Mouse (Mus musculus): ENCODE results near the gene Tom1.

DNA sequence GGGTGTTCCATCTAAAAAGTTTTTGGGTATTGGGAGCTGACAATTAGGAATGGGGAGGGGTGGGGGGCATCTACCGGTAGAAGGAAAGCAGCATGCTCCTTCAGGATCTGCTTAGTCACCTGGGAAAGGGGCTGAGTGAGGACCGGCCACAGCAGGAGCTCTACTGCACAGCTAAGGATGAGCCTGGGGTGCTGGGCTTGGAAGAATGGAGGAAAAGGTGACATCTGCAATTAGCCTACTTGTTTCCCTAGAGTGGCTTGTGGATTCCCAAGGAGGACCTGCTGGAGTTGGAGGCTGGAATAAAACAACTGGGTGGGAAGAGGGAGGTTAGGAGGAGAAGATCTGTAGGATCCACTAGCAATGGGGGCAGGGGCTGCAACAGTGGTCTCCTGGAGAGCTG, 19.9 kb upstream of the Tom1 start:
- TF ChIP-seq POLR2A (IDR thresholded peaks at IDR 0.05; ENCODE audit: low read depth, low read length), result no peak
- no peak for TF ChIP-seq CTCF (IDR thresholded peaks at IDR 0.05; ENCODE audit: extremely low read depth, insufficient read depth, insufficient read length, insufficient replicate concordance)
